Mouse (Mus musculus) limb, embryonic 14.5 days (tissue): ENCODE data around the gene Cep170. TPM values are rescaled to one million over a fixed set of nuclear protein-coding genes. Genes with fewer than 3 reads are reported as not detected.
A peak's percentile ranks its signal among the peaks of the same experiment; 100 is the strongest.

Experiments used
- ATAC-seq: fragments of 200-750 bp; cut with Nextera tagmentation; 2 replicates; pipeline ENCODE4 v1.8.0; 2017; ENCODE audit warnings: low read depth, moderate number of reproducible peaks, moderate TSS enrichment; ENCODE audit not compliant: low FRiP score
- DNase-seq: peaks from one replicate; pipeline ENCODE4 v3.0.0-alpha.2; 2015; ENCODE audit warnings: low spot score
- H3K27ac ChIP-seq: fragments of 300-500 bp; sonication (generic); replicated peaks from 2 replicates; pipeline ENCODE4 v1.5.1; 2014; ENCODE audit warnings: low read depth, mild to moderate bottlenecking, low read length, moderate library complexity, mixed read lengths
- H3K27me3 ChIP-seq: fragments of 300-500 bp; sonication (generic); 2 replicates; pipeline ENCODE4 v1.6.1; 2014; ENCODE audit warnings: low read length, mixed read lengths; ENCODE audit not compliant: control insufficient read depth, insufficient read depth
- H3K36me3 ChIP-seq: fragments of 300-500 bp; sonication (generic); 2 replicates; pipeline ENCODE4 v1.6.1; 2014; ENCODE audit warnings: mild to moderate bottlenecking, low read length, moderate library complexity, mixed read lengths; ENCODE audit not compliant: control insufficient read depth, insufficient read depth
- H3K4me1 ChIP-seq: fragments of 300-500 bp; sonication (generic); 2 replicates; pipeline ENCODE4 v1.6.1; 2014; ENCODE audit warnings: antibody characterized with exemption, low read length, mixed read lengths; ENCODE audit not compliant: control insufficient read depth, insufficient read depth
- H3K4me2 ChIP-seq: fragments of 300-500 bp; sonication (generic); replicated peaks from 2 replicates; pipeline ENCODE4 v1.6.1; 2014; ENCODE audit warnings: low read depth, mild to moderate bottlenecking, low read length, moderate library complexity; ENCODE audit not compliant: severe bottlenecking
- H3K4me3 ChIP-seq: fragments of 300-500 bp; sonication (generic); replicated peaks from 2 replicates; pipeline ENCODE4 v1.5.1; 2014; ENCODE audit warnings: low read length
- H3K9ac ChIP-seq: fragments of 300-500 bp; sonication (generic); 2 replicates; pipeline ENCODE4 v1.6.1; 2014; ENCODE audit warnings: mild to moderate bottlenecking, low read depth, low read length, moderate library complexity; ENCODE audit not compliant: severe bottlenecking
- H3K9me3 ChIP-seq: fragments of 300-500 bp; sonication (generic); 2 replicates; pipeline ENCODE4 v1.6.1; 2016; ENCODE audit warnings: low read length; ENCODE audit not compliant: control insufficient read depth
- POLR2A ChIP-seq: fragments of 200-500 bp; IDR thresholded peaks from 2 replicates; pipeline ENCODE4 v1.8.0; 2012; ENCODE audit warnings: inconsistent platforms, mild to moderate bottlenecking, moderate library complexity, borderline replicate concordance; ENCODE audit not compliant: insufficient read depth, insufficient read length; ENCODE audit errors: extremely low read depth
- WGBS: fragments of 180-500 bp; shearing (Covaris S2); extraction: QIAGEN DNeasy Blood & Tissue Kit; methylation state at CpG from one replicate; pipeline ENCODE4 v1.1.7; 2014; 5-methylcytosine and 5-hydroxymethylcytosine counted together
- polyA plus RNA-seq, 2 experiments: library from polyadenylated mRNA; depleted of rRNA in 1 of 2; stranded (reverse) in 1 of 2; unstranded in 1 of 2; fragments of >200 nt; fragmentation: Nextera tagmentation in 1 of 2; extraction: Ambion mirVana in 1 of 2; gene quantifications; 2 replicates each; pipeline versions ENCODE4 v1.2.1 to v1.2.3; 2012 to 2014

The Cep170 gene
- polyA plus RNA-seq, 2 experiments = 33.5 to 42.3 TPM

DNA sequence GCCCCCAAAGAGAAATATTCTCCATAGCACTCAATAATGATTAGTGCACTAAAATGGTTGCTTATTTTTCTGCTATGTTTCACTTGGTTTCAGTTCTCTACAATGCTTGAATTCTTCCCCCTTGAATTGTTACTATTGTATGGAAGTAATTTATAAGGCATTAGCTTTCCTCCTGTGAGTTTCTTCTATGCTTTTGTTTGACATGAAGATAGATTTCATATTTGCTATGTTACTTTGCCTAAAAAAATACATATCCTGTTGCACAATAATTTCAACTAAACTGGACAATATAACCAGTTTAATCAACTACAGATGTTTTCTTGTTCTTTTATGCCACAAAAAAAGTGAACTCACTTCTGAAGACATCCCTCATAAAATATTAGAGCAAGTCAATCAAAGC is 3.7 kb downstream of the Cep170 start:
- H3K27ac ChIP-seq = no peak overlapping the region
- no peak overlapping the region for H3K4me2 ChIP-seq
- DNase-seq (no peak), ATAC-seq (no peak)
- no peaks in the 10 kb centered on the region; the same call in 1 of the 2 replicates for H3K36me3 ChIP-seq
- H3K4me3 ChIP-seq = no peak overlapping the region
- no peak for TF ChIP-seq POLR2A
- no peaks in the 10 kb centered on the region for H3K9me3 ChIP-seq
- peaks cover 25% of the 10 kb centered on the region for H3K4me1 ChIP-seq
- no peak overlapping the region for H3K9ac ChIP-seq
- H3K27me3 ChIP-seq = no peaks in the 10 kb centered on the region

DNA sequence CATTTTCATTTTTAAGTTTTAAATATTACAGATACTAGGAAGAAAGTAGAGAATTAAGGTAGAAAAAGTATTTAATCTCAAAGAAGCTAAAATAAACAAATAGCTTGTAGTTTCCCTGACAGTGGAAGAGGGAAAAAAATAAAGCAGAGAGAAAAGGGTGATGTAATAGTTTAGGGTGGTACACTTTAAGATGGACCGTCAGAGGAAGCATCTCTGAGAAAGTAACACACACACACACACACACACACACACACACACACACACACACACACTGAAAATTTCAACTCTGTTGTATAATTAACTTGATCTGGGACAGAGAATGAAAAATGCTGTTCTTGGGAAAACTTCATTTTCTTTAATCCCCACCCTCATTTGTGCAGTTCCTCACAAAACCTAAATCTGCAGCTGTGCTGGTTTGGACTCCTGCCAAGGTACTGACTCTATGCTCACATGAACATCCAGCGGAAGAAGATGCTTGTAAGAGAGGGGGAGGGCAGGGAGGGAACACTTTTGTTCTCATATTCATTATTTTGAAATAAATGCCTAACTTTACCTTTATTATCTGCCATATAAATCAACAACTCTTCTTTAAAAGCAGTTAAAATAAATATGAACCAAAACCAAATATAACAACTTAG is 13.0 kb downstream of the Cep170 start:
- Histone ChIP-seq H3K27ac (0 out of 2 replicates have a peak overlapping the region, but pooled peaks have one; percentile 19), H3K27me3 (no peaks in the 10 kb centered on the region), H3K9me3 (no peaks in the 10 kb centered on the region), H3K36me3 (no peaks in the 10 kb centered on the region; the same call in 1 of the 2 replicates), H3K4me1 (peaks cover 23% of the 10 kb centered on the region), H3K4me2 (no peak overlapping the region), H3K9ac (no peak overlapping the region), H3K4me3 (no peak overlapping the region)
- peak; percentile 90 for DNase-seq
- 10% methylated on average over 2 of the region's 2 CpGs for WGBS
- ATAC-seq = peak; percentile 69; the same call in 1 of the 2 replicates
- TF ChIP-seq POLR2A = no peak

DNA sequence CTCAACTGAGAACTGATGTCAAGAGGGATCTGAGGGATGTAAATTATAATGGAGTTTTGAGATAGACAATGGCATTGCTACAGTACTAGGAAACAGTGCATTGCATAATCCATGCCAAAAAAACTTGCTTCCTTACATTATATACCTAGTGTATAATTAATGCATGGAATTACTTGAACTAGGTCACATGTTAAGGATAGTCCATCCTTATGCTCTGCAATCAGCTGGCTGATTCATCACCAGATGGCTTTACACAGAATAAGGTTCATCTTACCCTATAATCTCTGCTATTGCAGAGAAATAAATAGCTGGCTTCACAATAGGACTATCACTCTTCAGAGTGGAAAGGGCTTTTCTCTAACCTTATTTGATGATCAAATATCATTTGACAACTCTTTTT is 15.2 kb downstream of the Cep170 start:
- Histone ChIP-seq H3K27ac (no peak overlapping the region), H3K9ac (no peak overlapping the region), H3K36me3 (no peaks in the 10 kb centered on the region), H3K27me3 (no peaks in the 10 kb centered on the region), H3K4me3 (no peak overlapping the region), H3K4me2 (no peak overlapping the region), H3K4me1 (peaks cover 23% of the 10 kb centered on the region), H3K9me3 (no peaks in the 10 kb centered on the region)
- no peak for ATAC-seq
- no peak for TF ChIP-seq POLR2A
- no peak for DNase-seq

DNA sequence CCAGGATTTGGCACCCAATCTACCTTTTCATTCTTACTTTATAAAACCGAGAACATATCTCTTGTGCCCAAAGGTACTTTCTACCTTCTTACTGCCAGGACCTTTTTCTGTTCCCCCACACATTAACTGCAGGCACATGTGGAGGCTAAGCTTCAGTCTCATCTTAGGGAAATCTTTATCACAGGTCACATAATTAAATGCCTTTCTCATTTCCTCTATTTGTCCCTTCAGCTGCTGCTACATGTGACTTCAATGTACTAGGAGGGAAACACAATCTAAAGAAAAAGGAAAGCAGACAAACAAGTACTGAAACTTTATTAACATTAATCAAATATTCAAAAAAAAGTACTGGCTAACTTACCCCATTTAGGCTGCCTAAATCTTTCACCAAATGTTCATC is 21.7 kb downstream of the Cep170 start:
- Histone ChIP-seq H3K4me3 (no peak overlapping the region), H3K36me3 (peaks cover 34% of the 10 kb centered on the region), H3K27ac (no peak overlapping the region), H3K4me2 (no peak overlapping the region), H3K9me3 (no peaks in the 10 kb centered on the region), H3K9ac (no peak overlapping the region), H3K27me3 (no peaks in the 10 kb centered on the region), H3K4me1 (no peaks in the 10 kb centered on the region)
- no peak for TF ChIP-seq POLR2A
- no peak for ATAC-seq
- DNase-seq = no peak
- WGBS = 97% methylated on average over 1 of the region's 1 CpGs

DNA sequence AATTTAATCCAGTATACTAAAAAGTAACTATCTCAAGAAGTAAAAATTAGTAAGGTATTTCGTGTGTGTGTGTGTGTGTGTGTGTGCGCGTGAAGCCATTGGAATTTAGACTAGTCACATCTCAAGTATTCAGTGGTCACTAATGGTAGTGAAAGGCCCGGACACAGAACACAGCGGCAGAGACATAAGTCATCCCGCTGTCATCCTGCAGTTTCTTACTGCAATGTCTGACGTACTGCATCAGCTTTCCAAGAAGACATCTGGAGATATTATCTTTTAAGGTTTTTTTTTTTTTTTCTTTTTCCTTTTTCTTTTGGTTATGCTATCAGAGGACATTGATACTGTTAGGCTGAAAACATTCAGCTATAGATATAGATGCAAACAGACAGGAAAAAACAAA is 24.5 kb downstream of the Cep170 start:
- WGBS = 91% methylated on average over 7 of the region's 7 CpGs
- no peak overlapping the region for H3K4me3 ChIP-seq

More for the DNA sequence above, 24.5 kb downstream of the Cep170 start:
- Histone ChIP-seq H3K27ac (no peak overlapping the region), H3K4me1 (no peaks in the 10 kb centered on the region), H3K9me3 (no peaks in the 10 kb centered on the region), H3K36me3 (peaks cover 46% of the 10 kb centered on the region), H3K9ac (no peak overlapping the region), H3K27me3 (no peaks in the 10 kb centered on the region), H3K4me2 (no peak overlapping the region)
- no peak for ATAC-seq
- no peak for DNase-seq
- no peak for TF ChIP-seq POLR2A
